Mouse (Mus musculus) CH12.LX (cell line): ENCODE results near the gene Gsto1.

Experiments
- EP300 ChIP-seq: IDR thresholded peaks from 2 replicates; pipeline ENCODE4 v1.6.1; 2011; ENCODE audit warnings: low read length, improper control_type of control experiment
- MAZ ChIP-seq: IDR thresholded peaks from 2 replicates; pipeline ENCODE4 v1.6.1; 2012; ENCODE audit warnings: low read depth, mild to moderate bottlenecking, inconsistent platforms, low read length, improper control_type of control experiment, moderate library complexity
- NRF1 ChIP-seq: IDR thresholded peaks from 2 replicates; pipeline ENCODE4 v1.6.1; 2014; ENCODE audit warnings: low read depth, mild to moderate bottlenecking, inconsistent platforms, low read length, improper control_type of control experiment, moderate library complexity
- POLR2A ChIP-seq: IDR thresholded peaks from 2 replicates; pipeline ENCODE4 v1.6.1; 2011; ENCODE audit warnings: low read depth, mild to moderate bottlenecking, improper control_type of control experiment, low read length
- TBP ChIP-seq: conservative IDR thresholded peaks from 2 replicates; pipeline ENCODE4 v1.6.1; 2011; ENCODE audit warnings: low read depth, low read length, improper control_type of control experiment
- USF1 ChIP-seq: IDR thresholded peaks from 2 replicates; pipeline ENCODE4 v1.6.1; 2014; ENCODE audit warnings: low read depth, mild to moderate bottlenecking, inconsistent platforms, low read length, improper control_type of control experiment
- ZKSCAN1 ChIP-seq: IDR thresholded peaks from 2 replicates; pipeline ENCODE4 v1.6.1; 2012; ENCODE audit warnings: low read depth, inconsistent platforms, low read length, improper control_type of control experiment, borderline replicate concordance

- TF ChIP-seq USF1: no peak
- TF ChIP-seq MAZ: no peak
- TF ChIP-seq POLR2A: no peak
- no peak for TF ChIP-seq ZKSCAN1
- TF ChIP-seq NRF1: no peak
- no peak for TF ChIP-seq TBP
- no peak for TF ChIP-seq EP300
Measured at GRCm38 (mm10) chr19:47887417-47887816, 32.6 kb downstream of the Gsto1 start.
